Mouse (Mus musculus) megakaryocyte progenitor cell, adult 5-6 weeks (primary cell): Measurements from ENCODE around the gene Cpa2. TPM values are rescaled to one million over a fixed set of nuclear protein-coding genes. Genes with fewer than 3 reads are reported as not detected.

ENCODE experiments used
- ATAC-seq: replicated peaks from 2 replicates; pipeline ENCODE4 v1.8.0; 2016; ENCODE audit warnings: mild to moderate bottlenecking, moderate TSS enrichment, inconsistent platforms; ENCODE audit not compliant: poor library complexity
- total RNA-seq, 2 experiments: library from RNA; stranded (forward) in 1 of 2; stranded (reverse) in 1 of 2; fragments of 157-497, 149-512 nt in 1 of 2; fragments of 200-1000 nt in 1 of 2; gene quantifications; 2 replicates each; pipeline versions ENCODE4 v1.2.3 to v1.2.4; 2015 to 2017

Cpa2 gene
- total RNA-seq, 2 experiments from 2014 or later, result not detected

- ATAC-seq, result peak; percentile 52
These were observed 6.4 kb downstream of the Cpa2 start for GRCm38 (mm10) chr6:30547656-30548306.

DNA sequence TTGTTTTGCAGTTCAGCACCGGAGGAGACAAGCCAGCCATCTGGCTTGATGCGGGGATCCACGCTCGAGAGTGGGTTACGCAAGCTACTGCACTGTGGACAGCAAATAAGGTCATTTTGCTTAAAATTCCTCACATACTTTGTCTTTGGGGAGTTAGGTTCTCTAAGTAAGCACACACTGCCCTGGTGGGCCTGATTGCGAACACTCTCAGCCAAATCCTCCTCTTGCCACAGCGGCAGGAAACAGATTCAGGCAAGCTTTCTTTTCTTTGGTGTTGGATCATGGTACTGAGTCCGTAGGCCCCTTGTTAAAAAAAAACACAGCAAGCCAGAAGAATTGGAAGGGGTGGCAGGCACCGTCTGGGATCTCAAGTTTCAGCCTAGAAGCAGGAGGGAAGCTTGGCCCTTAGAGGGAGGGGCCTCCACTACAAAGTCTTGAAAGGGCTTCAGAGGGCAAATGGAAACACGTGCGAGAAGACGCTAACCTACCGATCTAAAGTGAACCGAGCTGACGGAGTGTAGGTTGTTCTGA is 7.9 kb downstream of the Cpa2 start:
- no peak for ATAC-seq

DNA sequence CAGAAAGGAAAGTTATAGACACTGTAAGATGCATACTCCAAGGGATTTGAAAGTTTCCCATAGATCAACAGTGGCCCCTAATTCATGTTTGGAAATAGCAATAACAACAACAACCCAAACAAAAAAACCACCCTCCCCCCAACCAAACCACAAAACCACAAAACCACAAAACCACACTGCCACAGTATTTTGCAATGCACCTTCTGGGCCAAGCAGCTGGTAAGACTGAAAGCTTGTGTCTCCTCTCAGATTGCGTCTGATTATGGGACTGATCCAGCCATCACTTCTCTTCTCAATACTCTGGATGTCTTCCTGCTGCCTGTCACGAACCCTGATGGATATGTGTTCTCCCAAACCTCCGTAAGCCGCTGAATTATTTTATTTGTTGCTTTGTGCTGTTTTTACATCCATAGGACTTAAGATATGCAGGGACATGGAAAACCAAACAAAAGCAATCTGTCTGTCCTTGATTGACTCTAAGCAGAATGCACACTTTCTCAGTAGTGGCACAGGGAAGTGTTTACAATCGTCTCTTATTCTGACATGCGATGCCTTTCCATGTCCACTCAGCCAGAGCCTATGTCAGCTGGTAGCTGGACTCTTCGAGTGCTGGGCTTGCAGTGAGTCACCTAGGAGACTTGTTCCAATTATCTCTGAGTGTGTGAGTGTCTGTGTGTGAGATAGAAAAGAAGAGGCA is 9.3 kb downstream of the Cpa2 start:
- ATAC-seq, result no peak

- ATAC-seq, result no peak
These were observed 9.8 kb downstream of the Cpa2 start for GRCm38 (mm10) chr6:30551193-30551515.

DNA sequence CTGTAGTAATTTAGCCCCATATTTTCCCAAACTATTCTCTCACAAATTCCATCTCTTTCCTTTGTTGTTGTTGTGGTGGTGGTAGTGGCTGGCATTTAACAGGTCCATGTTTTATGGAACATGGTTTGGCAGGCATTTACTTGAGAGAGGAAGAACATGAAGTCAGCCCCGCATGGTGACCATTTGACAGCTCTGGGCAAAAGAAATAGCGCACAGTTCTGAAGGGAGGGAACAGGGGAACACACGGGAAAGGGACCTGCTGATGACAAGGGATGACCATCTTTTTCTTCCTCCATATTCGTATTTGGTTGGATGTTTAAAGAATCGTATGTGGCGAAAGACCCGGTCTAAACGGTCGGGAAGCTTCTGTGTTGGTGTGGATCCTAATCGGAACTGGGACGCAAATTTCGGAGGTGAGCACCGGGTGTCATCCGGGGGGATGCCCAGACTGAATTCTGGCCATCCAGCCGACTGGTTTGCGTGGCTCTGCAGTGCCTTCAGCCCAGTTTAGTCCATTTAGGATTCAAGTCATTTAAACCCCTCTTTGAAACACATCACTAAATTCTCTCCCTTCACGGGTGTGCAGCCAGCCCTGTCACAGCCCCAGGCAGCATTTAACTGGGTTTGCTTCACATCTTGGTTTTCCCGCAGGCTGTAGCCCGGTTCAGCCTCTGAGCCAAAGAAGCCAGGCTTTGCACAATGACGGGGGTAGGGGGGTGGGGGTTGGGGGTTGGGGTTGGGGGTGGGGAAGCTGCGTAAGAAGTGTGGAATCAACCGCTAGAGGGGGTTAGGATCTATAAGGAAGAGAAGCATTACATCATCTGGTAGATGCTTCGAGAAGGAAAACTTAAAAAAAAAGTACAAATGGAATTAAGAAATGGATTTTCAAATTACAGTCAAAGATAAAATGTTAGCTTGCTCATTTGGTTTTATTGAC is 10.5 kb downstream of the Cpa2 start:
- peak; percentile 37; the same call in 1 of the 2 replicates for ATAC-seq

GRCm38 (mm10) chr6:30552628-30553027 is 11.2 kb downstream of the Cpa2 start:
- peak; percentile 58 for ATAC-seq

- no peak for ATAC-seq
These were observed 12.1 kb downstream of the Cpa2 start for GRCm38 (mm10) chr6:30553381-30554010.

GRCm38 (mm10) chr6:30554092-30554491 is 12.7 kb downstream of the Cpa2 start:
- ATAC-seq, result no peak

GRCm38 (mm10) chr6:30554621-30555170 is 13.3 kb downstream of the Cpa2 start:
- ATAC-seq, result no peak

DNA sequence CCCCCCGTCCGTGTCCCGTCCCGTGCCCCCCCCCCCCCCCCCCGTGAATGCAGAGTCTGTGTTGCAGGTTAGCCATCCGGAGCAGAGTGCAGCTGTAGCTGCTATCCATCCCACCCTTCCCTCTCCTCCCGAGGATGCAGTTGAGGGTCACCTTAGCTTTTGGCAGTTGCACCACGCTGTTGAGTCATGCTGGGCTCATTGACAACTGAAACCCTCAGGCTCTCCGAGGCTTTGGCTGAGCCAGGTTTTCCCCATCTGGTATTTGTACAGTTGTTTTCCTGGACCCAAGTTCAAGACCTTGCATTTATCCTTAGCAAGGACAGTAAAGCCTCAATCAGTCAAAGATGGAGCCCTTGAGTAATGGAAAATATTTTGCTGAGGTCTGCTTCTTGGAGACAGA is 14.7 kb downstream of the Cpa2 start:
- 0 out of 2 replicates have a peak, but pooled peaks have one; percentile 42 for ATAC-seq

DNA sequence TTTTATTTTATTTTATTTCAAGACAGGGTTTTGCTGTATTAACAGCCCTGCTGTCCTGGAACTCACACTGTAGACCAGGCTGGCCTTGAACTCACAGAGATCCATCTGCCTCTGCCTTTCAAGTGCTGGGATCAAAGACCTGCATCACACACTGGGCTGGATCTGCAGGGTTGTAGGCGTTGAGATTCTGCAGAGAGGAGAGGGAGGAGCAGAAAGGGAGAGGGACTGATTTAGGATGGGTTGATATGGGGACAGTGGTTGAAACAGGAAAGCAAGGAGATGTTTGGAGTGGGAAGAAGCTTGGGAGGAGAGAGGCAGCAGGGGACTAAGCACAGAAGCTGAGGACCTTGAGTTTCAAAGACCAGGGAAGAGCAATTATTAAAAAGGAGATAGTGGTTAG is 18.3 kb downstream of the Cpa2 start:
- ATAC-seq, result no peak

DNA sequence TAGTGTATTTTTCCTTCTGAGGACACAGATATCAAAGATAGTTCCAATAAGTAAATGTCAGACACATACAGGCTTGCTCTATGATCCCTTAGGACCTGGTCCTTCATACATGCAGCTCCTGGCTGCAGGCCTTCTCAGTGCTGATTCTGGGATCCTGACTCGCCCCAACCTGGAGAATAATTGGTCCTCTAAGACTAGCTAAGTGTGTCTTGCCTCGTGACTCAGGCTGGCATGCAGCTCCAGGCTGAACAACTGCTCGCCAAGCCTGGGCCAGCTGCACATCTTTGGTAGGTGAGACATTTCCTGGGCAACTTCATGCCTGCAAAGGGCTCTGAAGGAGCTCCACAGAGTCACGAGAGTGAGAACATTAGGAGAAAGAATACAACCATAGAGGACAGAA is 20.8 kb downstream of the Cpa2 start:
- no peak for ATAC-seq

DNA sequence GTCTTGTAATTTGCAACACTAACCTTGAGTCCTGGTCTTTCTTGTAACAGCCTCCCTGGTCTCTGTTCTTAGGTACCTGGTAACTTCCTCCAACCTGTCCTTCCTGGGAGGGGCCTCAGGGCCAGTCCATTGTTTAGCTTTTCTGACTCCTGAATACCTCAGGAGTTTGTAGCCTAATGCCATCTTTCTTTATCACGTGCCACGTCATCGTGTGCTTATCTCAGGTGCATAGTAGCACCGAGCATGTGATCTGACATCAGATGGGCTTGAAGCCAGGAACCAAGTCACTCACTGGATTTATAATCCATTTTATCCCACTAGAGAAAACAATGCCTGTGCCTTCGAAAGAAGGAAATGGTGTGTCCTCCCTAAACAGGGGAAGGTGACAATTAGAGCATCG is 22.2 kb downstream of the Cpa2 start:
- ATAC-seq, result no peak

- ATAC-seq, result no peak
These were observed 22.7 kb downstream of the Cpa2 start for GRCm38 (mm10) chr6:30564051-30564450.

- ATAC-seq, result no peak
These were observed 26.7 kb downstream of the Cpa2 start, which contains the start of gene Cpa4 for GRCm38 (mm10) chr6:30568069-30568468. Cpa4 (plus strand) TSS chr6:30568369.

DNA sequence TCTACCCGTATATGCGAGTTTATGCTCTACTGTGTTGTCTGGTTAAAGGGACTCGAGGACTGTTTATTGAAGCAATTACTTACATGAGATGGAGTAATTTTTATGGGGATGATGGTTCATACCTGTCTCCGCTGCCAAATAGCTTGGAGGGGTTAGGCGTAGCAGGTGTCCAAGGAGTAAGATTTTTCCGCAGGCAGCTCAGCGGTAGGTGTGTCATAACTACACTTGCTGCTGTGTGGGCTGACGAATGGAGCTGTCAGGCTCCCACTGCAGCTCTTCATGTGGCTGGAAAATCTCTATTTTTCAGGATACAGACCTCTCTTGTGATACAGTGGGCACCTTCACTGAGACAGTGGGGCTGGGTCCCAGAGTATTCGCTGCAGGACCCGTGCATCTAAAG is 27.9 kb downstream of the Cpa2 start:
- ATAC-seq, result no peak

GRCm38 (mm10) chr6:30570012-30570411 is 28.6 kb downstream of the Cpa2 start:
- ATAC-seq, result no peak

GRCm38 (mm10) chr6:30572456-30573311 is 31.3 kb downstream of the Cpa2 start:
- no peak for ATAC-seq

DNA sequence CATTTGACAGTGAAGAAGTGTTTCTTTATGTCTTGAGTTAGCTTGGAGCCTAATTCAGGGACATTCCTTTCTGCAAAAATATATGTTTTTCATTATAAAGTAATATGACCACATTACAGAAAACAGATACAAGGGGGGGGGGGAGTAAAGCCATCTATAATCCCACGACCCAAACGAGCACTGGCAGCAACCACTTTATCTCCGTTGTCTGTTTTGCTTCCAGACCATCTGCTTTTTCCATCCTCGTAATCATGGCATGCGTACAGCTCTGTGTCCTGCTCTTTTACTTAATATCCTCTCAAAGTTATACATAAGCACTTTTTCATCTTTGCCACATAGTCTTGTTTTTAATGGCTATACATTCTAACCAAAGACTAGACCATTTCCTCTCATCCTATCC is 32.0 kb downstream of the Cpa2 start:
- no peak for ATAC-seq

DNA sequence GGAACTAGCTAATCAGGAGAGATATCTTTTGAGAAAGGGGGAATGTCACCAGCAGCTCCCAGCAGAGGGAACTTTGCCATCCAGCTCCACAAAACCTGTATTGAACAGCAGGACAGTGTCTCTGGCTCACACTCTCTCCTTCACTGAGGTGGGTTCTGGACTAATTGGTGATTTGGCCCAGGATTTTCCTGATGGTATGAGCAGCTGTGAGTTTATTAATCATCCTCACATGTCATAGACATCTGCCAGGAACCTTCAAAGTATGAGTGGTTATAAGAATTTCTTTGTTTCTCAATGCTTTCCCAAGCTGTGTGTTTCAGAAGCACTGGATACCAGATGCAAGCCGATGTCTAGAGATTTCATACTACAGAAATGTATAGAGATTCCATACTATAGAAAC is 33.6 kb downstream of the Cpa2 start:
- no peak for ATAC-seq
